Mouse (Mus musculus): ENCODE measurements around the gene Myh13.
A peak's percentile ranks its signal among the peaks of the same experiment; 100 is the strongest.

Myh13 gene

GRCm38 (mm10) chr11:67386815-67387415 lies 65.5 kb downstream of the Myh13 start:
- DNase-seq (ENCODE audit: low spot score in 2 of 2) = no peak

DNA sequence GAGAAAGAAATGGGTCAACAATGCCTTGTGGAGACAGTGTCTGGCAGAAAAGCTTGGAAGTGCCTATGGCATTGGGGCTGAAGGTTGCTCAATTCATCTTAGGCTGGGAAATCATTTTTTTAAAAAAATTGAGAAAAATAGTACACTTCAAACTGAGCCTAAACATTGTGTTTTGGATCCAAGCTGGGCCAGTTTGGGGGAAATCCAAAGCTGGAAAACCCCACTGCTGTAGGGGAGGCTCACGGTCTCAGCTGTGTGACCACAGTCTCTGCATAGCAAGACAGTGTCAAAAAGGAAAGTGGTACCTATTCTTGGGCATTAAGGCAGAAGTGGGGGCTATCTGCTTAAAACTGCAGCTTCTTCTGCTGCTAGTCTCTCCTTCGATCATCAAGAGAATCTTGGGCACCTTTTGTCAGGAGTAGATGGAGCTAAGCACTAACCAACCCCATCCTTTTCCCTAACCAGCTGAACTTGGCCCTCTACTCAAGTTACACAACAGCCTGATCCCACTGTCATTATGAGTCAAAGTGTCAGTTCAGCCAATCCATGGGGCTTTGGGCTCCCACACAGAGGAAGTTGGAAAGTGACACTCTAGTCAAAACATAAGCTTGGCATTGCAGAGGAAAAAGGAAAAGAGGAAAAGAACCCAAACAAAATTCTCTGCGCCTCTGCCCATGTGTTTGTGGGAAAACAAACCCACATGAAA lies 69.4 kb downstream of the Myh13 start:
- no peak for DNase-seq (ENCODE audit: low spot score in 2 of 2)

GRCm38 (mm10) chr11:67392369-67392768 lies 70.9 kb downstream of the Myh13 start:
- no peak for DNase-seq (ENCODE audit: low spot score in 2 of 2)

DNA sequence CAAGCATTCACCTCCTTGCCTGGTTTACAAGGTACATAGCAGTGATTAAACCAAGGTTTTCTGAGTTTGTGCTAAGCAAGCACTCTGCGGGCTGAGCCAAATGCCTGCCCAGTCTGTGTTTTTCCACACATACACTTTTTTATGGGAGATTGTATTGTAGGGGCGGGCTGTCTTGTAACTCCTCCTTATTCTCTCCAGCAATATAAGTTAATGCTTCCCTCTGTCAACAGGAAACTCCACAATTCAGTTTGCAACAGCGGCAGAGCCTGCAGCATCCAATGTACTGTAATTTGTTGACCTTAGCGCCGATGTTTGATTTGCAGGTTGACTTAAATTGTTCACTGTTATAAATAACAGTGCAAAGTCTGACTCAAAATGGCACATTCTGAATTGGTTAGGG lies 79.5 kb downstream of the Myh13 start:
- no peak for DNase-seq (ENCODE audit: low spot score in 2 of 2)

GRCm38 (mm10) chr11:67414346-67414940 lies 93.0 kb downstream of the Myh13 start:
- DNase-seq (ENCODE audit: low spot score in 2 of 2) = peak in 1 of 2 experiments; percentile 41

Data from frontal cortex, postnatal 10 days (tissue).